9 mouse cellular contexts compared by ENCODE assay signal in genomic region chr9:43240594-43240900, GRCm38 (mm10). TPM values are rescaled to one million over a fixed set of nuclear protein-coding genes. Genes with fewer than 3 reads are reported as not detected.
DNase-seq lines count a peak whose midpoint lies in the region; ATAC-seq and TF ChIP-seq lines count a peak whose summit lies in the region.
"Had no signal": no experiment of that assay in that cellular context is flagged by ENCODE, and none has a peak within 500 bp of the region (broad histone marks: within the 10 kb centered on the region; RNA-seq: fewer than 3 reads in every experiment).

No protein-coding gene starts in this region.

- H3K4me2 ChIP-seq in heart, embryonic 16.5 days (ENCODE audit: low read depth, low read length): peak overlapping the region; percentile 75
- peak overlapping the region; percentile 88 for H3K4me2 ChIP-seq in liver, embryonic 12.5 days

- peak overlapping the region; percentile 88 for H3K9ac ChIP-seq in heart, embryonic 16.5 days (ENCODE audit: low read length)
- peak overlapping the region; percentile 92 for H3K9ac ChIP-seq in liver, embryonic 12.5 days

- peak overlapping the region; percentile 81; the same call in 1 of the 2 replicates for H3K4me3 ChIP-seq in E14TG2a.4 (replicated peaks; ENCODE audit: low read length)
- no peak overlapping the region for H3K4me3 ChIP-seq in heart, embryonic 16.5 days (ENCODE audit: low read length)
- peak overlapping the region; percentile 84 for H3K4me3 ChIP-seq in liver, embryonic 12.5 days

- TF ChIP-seq CTCF in E14TG2a.4 (conservative IDR thresholded peaks at IDR 0.05; ENCODE audit: low read length): no peak

- 31% methylated on average over 2 of the region's 2 CpGs for WGBS in heart, embryonic 16.5 days
- 22% methylated on average over 2 of the region's 2 CpGs for WGBS in liver, embryonic 12.5 days (ENCODE audit: insufficient replicate concordance)

- H3K36me3 ChIP-seq in E14TG2a.4 (ENCODE audit: insufficient read depth, low read length): no peaks in the 10 kb centered on the region
- no peaks in the 10 kb centered on the region for H3K36me3 ChIP-seq in heart, embryonic 16.5 days (ENCODE audit: control insufficient read depth, insufficient read depth)
- peaks cover 14% of the 10 kb centered on the region for H3K36me3 ChIP-seq in liver, embryonic 12.5 days

- intact Hi-C loops in heart, postnatal 10 days (cut with DNase I): no loop called here

- H3K4me1 ChIP-seq in E14TG2a.4 (replicated peaks; ENCODE audit: low read depth, low read length): peaks cover 47% of the 10 kb centered on the region
- H3K4me1 ChIP-seq in heart, embryonic 16.5 days (ENCODE audit: control insufficient read depth, insufficient read depth, low read length): peaks cover 13% of the 10 kb centered on the region
- peaks cover 91% of the 10 kb centered on the region for H3K4me1 ChIP-seq in liver, embryonic 12.5 days

- no peaks in the 10 kb centered on the region for H3K9me3 ChIP-seq in E14TG2a.4 (ENCODE audit: low read length)
- no peaks in the 10 kb centered on the region for H3K9me3 ChIP-seq in heart, embryonic 16.5 days (replicated peaks; ENCODE audit: control insufficient read depth, low read length)
- H3K9me3 ChIP-seq in liver, embryonic 12.5 days (replicated peaks): no peaks in the 10 kb centered on the region

- ATAC-seq in heart, embryonic 16.5 days (replicated peaks; ENCODE audit: extremely low read depth, insufficient read depth, low FRiP score): no peak
- ATAC-seq in liver, embryonic 12.5 days: no peak

- peak overlapping the region; percentile 77 for H3K27ac ChIP-seq in heart, embryonic 16.5 days (ENCODE audit: low read length)
- peak overlapping the region; percentile 97 for H3K27ac ChIP-seq in liver, embryonic 12.5 days

- DNase-seq in heart, adult 11 months: peak; percentile 92
- no peak for DNase-seq in heart, postnatal 10 days
- DNase-seq in MN1 (ENCODE audit: low spot score): no peak
- no peak for DNase-seq in embryo, embryonic 10 days (ENCODE audit: low spot score)
- no peak for DNase-seq in retina, embryonic 14.5 days (ENCODE audit: low spot score)

- H3K27me3 ChIP-seq in E14TG2a.4 (ENCODE audit: insufficient read depth, low read length): peaks cover 90% of the 10 kb centered on the region
- no peaks in the 10 kb centered on the region for H3K27me3 ChIP-seq in heart, embryonic 16.5 days (ENCODE audit: control insufficient read depth, insufficient read depth, low read length)
- H3K27me3 ChIP-seq in liver, embryonic 12.5 days (replicated peaks): no peaks in the 10 kb centered on the region

RNA-seq across cellular contexts. Expression of gene Oaf, which starts 0.8 kb away (rescaled TPM):
- 10 to 100 TPM; 24.3 to 28.6 TPM for total RNA-seq in heart, postnatal 10 days (2021)
- 26.0 and 27.4 TPM in 2 replicates for polyA plus RNA-seq in heart, embryonic 16.5 days (2015; fragmentation: Nextera tagmentation; extraction: Ambion mirVana)
- 37.8 and 44.1 TPM in 2 replicates for polyA plus RNA-seq in liver, embryonic 12.5 days (2016; fragmentation: Nextera tagmentation; extraction: Ambion mirVana)

RNA-seq across cellular contexts. Expression of gene Pou2f3, which starts 30.4 kb away (rescaled TPM):
- under 1 TPM; 0.20 to 0.26 TPM for total RNA-seq in heart, postnatal 10 days (2021)
- 0.19 and 0.53 TPM in 2 replicates for polyA plus RNA-seq in heart, embryonic 16.5 days (2015; fragmentation: Nextera tagmentation; extraction: Ambion mirVana)
- polyA plus RNA-seq in liver, embryonic 12.5 days (2016; fragmentation: Nextera tagmentation; extraction: Ambion mirVana): not detected in 2 replicates
- total RNA-seq: common myeloid progenitor, adult 5-6 weeks had no signal
